Mouse (Mus musculus) ES-Bruce4 (cell line): ENCODE results near the gene Atg13.

ENCODE experiments used
- CTCF ChIP-seq: IDR thresholded peaks from one replicate; pipeline ENCODE4 v1.8.1; 2011; ENCODE audit warnings: low read depth, low read length
- EP300 ChIP-seq: IDR thresholded peaks from 2 replicates; pipeline ENCODE4 v1.6.1; 2011; ENCODE audit warnings: low read depth, low read length; ENCODE audit not compliant: insufficient read depth

- TF ChIP-seq EP300: no peak
- no peak for TF ChIP-seq CTCF
Measured at GRCm38 (mm10) chr2:91749811-91750261, 39.5 kb upstream of the Atg13 start.
